Mouse (Mus musculus) heart, embryonic 15.5 days (tissue): ENCODE results near the gene Tmem269. TPM values are rescaled to one million over a fixed set of nuclear protein-coding genes. Genes with fewer than 3 reads are reported as not detected.

Experiments used
- ATAC-seq: fragments of 200-750 bp; cut with Nextera tagmentation; replicated peaks from 2 replicates; pipeline ENCODE4 v1.8.0; 2017; ENCODE audit warnings: low read depth, moderate TSS enrichment; ENCODE audit not compliant: insufficient number of reproducible peaks, insufficient read depth, low FRiP score
- H3K27ac ChIP-seq: fragments of 300-500 bp; sonication (generic); 2 replicates; pipeline ENCODE4 v1.5.1; 2015; ENCODE audit warnings: mild to moderate bottlenecking, inconsistent platforms
- H3K27me3 ChIP-seq: fragments of 300-500 bp; sonication (generic); 2 replicates; pipeline ENCODE4 v1.6.1; 2015; ENCODE audit warnings: inconsistent platforms
- H3K36me3 ChIP-seq: fragments of 300-500 bp; sonication (generic); 2 replicates; pipeline ENCODE4 v1.6.1; 2015; ENCODE audit warnings: mild to moderate bottlenecking, inconsistent platforms
- H3K4me1 ChIP-seq: fragments of 300-500 bp; sonication (generic); replicated peaks from 2 replicates; pipeline ENCODE4 v1.6.1; 2015; ENCODE audit warnings: inconsistent platforms
- H3K4me2 ChIP-seq: fragments of 300-500 bp; sonication (generic); 2 replicates; pipeline ENCODE4 v1.6.1; 2015; ENCODE audit warnings: inconsistent platforms, mild to moderate bottlenecking, moderate library complexity
- H3K4me3 ChIP-seq: fragments of 300-500 bp; sonication (generic); 2 replicates; pipeline ENCODE4 v1.5.1; 2015; ENCODE audit warnings: mild to moderate bottlenecking, inconsistent platforms
- H3K9ac ChIP-seq: fragments of 300-500 bp; sonication (generic); 2 replicates; pipeline ENCODE4 v1.6.1; 2015; ENCODE audit warnings: mild to moderate bottlenecking, inconsistent platforms
- H3K9me3 ChIP-seq: fragments of 300-500 bp; sonication (generic); replicated peaks from 2 replicates; pipeline ENCODE4 v1.6.1; 2016; ENCODE audit warnings: inconsistent platforms
- WGBS: fragments of 180-500 bp; shearing (Covaris S2); methylation state at CpG from one replicate; pipeline ENCODE4 v1.1.7; 2015; ENCODE audit warnings: mixed read lengths; 5-methylcytosine and 5-hydroxymethylcytosine counted together
- polyA plus RNA-seq: library from polyadenylated mRNA; unstranded; fragments of >200 nt; fragmentation: Nextera tagmentation; extraction: Ambion mirVana; gene quantifications from 2 replicates; pipeline ENCODE4 v1.2.1, GENCODE M21; 2015

The Tmem269 gene
- polyA plus RNA-seq, 1 experiment from 2014 or later, result 0.16 TPM

DNA sequence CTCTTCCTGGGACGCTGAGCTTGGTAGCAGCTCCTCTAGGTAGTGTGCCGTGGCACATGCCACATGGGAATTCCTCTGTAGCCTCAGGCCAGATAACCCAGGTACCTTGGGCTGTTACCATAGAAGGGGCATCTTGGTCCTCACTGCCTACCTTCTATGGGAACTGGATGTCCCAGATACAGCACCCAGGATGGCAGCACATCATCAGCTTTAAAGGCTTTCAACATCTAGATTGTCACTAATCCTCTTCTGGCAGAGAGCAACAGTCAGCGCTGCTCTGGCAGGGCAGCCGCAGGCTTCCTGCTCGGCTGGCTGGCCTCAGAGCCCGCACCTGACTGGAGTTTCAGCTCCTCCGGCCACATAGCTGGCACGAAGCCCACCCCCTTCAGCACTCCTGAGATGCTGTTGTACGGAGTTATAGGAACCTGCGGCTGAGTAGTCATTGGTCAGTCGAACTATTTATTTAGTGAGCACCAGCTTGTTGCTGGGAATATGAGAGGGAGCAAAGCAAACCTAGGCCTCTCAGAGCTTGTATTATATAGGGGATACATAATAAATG, 30.5 kb upstream of the Tmem269 start:
- Histone ChIP-seq H3K4me2 (no peak overlapping the region), H3K9ac (no peak overlapping the region), H3K9me3 (no peaks in the 10 kb centered on the region), H3K27ac (peak overlapping the region; percentile 55), H3K27me3 (no peaks in the 10 kb centered on the region), H3K36me3 (peaks cover 13% of the 10 kb centered on the region; the same call in 1 of the 2 replicates), H3K4me3 (no peak overlapping the region), H3K4me1 (peaks cover 36% of the 10 kb centered on the region)
- ATAC-seq, result no peak
- 67% methylated on average over 11 of the region's 11 CpGs for WGBS

DNA sequence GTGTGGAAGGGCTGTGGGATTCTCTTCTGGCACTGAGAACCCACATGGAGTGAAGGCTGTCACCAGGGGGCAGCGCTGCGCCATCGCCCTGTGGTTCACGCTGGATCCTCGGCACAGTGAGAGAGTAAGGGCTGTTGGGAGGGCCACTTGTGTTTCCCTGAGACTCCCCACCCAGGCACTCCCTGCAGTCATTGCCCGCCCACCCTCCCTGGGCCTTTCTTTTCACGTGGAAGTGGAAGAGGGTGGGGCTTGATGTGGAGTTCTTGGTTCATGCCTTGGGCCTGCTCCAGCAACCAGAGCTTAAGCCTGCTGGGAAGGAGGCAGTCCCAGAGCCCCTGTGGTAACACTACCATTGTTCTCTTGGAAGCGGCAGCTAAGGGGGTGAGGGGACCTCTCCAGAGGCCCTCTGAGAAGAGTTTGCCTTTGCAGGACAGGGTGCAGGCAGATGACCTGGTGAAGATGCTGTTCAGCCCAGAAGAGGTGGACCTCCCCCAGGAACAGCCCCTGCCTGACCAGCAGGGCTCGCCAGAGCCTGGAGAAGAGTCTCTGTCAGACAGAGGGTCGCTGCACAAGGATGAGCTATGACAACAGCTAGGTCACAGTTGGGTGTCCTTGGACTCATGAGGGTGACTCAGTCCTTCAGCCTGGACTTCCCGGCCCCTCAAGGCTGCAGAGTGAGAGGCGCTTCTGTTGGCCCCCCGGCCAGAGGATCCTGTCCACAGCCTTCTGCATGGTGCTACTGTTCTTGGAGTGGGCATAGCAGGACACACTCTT, 29.6 kb upstream of the Tmem269 start:
- Histone ChIP-seq H3K27ac (peak overlapping the region; percentile 55), H3K4me2 (no peak overlapping the region), H3K27me3 (no peaks in the 10 kb centered on the region), H3K9me3 (no peaks in the 10 kb centered on the region), H3K4me1 (peaks cover 36% of the 10 kb centered on the region), H3K9ac (no peak overlapping the region), H3K4me3 (no peak overlapping the region), H3K36me3 (peaks cover 13% of the 10 kb centered on the region; the same call in 1 of the 2 replicates)
- 38% methylated on average over 13 of the region's 13 CpGs for WGBS
- ATAC-seq, result peak; percentile 41

- H3K4me3 ChIP-seq, result no peak overlapping the region
- no peaks in the 10 kb centered on the region for H3K9me3 ChIP-seq
- no peak overlapping the region for H3K4me2 ChIP-seq
- peaks cover 36% of the 10 kb centered on the region for H3K4me1 ChIP-seq
- no peaks in the 10 kb centered on the region for H3K27me3 ChIP-seq
- no peak overlapping the region for H3K27ac ChIP-seq
- WGBS, result 84% methylated on average over 14 of the region's 14 CpGs
- no peak for ATAC-seq
- H3K9ac ChIP-seq, result no peak overlapping the region
- peaks cover 22% of the 10 kb centered on the region; the same call in 1 of the 2 replicates for H3K36me3 ChIP-seq
These were observed 28.7 kb upstream of the Tmem269 start for GRCm38 (mm10) chr4:119246688-119247225.

- WGBS, result 83% methylated on average over 9 of the region's 9 CpGs
- H3K4me3 ChIP-seq, result no peak overlapping the region
- ATAC-seq, result no peak
- peaks cover 29% of the 10 kb centered on the region; the same call in 1 of the 2 replicates for H3K36me3 ChIP-seq
- peaks cover 36% of the 10 kb centered on the region for H3K4me1 ChIP-seq
- no peaks in the 10 kb centered on the region for H3K27me3 ChIP-seq
- no peak overlapping the region for H3K4me2 ChIP-seq
- H3K9ac ChIP-seq, result no peak overlapping the region
- H3K9me3 ChIP-seq, result no peaks in the 10 kb centered on the region
- peak overlapping the region; percentile 64 for H3K27ac ChIP-seq
These were observed 27.9 kb upstream of the Tmem269 start for GRCm38 (mm10) chr4:119245961-119246360.

- H3K4me2 ChIP-seq, result no peak overlapping the region
- H3K9me3 ChIP-seq, result no peaks in the 10 kb centered on the region
- 32% methylated on average over 7 of the region's 7 CpGs for WGBS
- 0 out of 2 replicates have a peak, but pooled peaks have one; percentile 5 for ATAC-seq
- peak overlapping the region; percentile 64 for H3K27ac ChIP-seq
- peaks cover 36% of the 10 kb centered on the region for H3K4me1 ChIP-seq
- no peaks in the 10 kb centered on the region for H3K27me3 ChIP-seq
- no peak overlapping the region for H3K4me3 ChIP-seq
- H3K36me3 ChIP-seq, result peaks cover 33% of the 10 kb centered on the region; the same call in 1 of the 2 replicates
- H3K9ac ChIP-seq, result no peak overlapping the region
These were observed 27.5 kb upstream of the Tmem269 start for GRCm38 (mm10) chr4:119245556-119245955.

GRCm38 (mm10) chr4:119244468-119245240, 26.6 kb upstream of the Tmem269 start:
- 65% methylated on average over 22 of the region's 22 CpGs for WGBS
- no peak overlapping the region for H3K4me2 ChIP-seq
- H3K27ac ChIP-seq, result peak overlapping the region; percentile 64; the same call in 1 of the 2 replicates
- H3K4me1 ChIP-seq, result peaks cover 36% of the 10 kb centered on the region
- no peak overlapping the region for H3K4me3 ChIP-seq
- H3K36me3 ChIP-seq, result peaks cover 33% of the 10 kb centered on the region; the same call in 1 of the 2 replicates
- H3K9me3 ChIP-seq, result no peaks in the 10 kb centered on the region
- ATAC-seq, result no peak
- no peak overlapping the region for H3K9ac ChIP-seq
- H3K27me3 ChIP-seq, result no peaks in the 10 kb centered on the region

- H3K9me3 ChIP-seq, result no peaks in the 10 kb centered on the region
- H3K4me2 ChIP-seq, result no peak overlapping the region
- H3K36me3 ChIP-seq, result peaks cover 29% of the 10 kb centered on the region; the same call in 1 of the 2 replicates
- no peak overlapping the region for H3K9ac ChIP-seq
- H3K27me3 ChIP-seq, result no peaks in the 10 kb centered on the region
- H3K27ac ChIP-seq, result no peak overlapping the region
- ATAC-seq, result no peak
- WGBS, result 92% methylated on average over 12 of the region's 12 CpGs
- H3K4me1 ChIP-seq, result peaks cover 27% of the 10 kb centered on the region
- H3K4me3 ChIP-seq, result no peak overlapping the region
These were observed 24.6 kb upstream of the Tmem269 start for GRCm38 (mm10) chr4:119242571-119242970.

DNA sequence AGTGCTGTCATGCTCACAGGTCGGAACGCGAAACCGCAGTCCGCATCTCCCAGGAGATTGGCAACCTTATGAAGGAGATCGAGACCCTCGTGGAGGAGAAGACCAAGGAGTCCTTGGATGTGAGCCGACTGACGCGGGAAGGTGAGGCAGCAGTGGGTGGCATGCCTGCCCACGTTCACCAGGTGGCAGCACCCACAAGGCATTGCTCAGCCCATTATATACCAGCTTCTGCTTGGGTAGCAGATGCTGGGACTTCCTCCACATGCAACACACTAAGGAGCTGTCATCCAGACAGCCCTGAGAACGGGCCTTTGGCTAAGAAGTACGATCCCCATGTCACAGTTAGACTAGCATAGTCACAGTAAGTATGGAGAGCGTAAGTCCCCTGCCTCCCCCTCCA, 23.6 kb upstream of the Tmem269 start:
- Histone ChIP-seq H3K36me3 (peaks cover 36% of the 10 kb centered on the region), H3K9ac (no peak overlapping the region), H3K4me3 (no peak overlapping the region), H3K4me2 (no peak overlapping the region), H3K27ac (no peak overlapping the region), H3K27me3 (no peaks in the 10 kb centered on the region), H3K4me1 (peaks cover 22% of the 10 kb centered on the region), H3K9me3 (no peaks in the 10 kb centered on the region)
- WGBS, result 76% methylated on average over 14 of the region's 14 CpGs
- ATAC-seq, result no peak; the same call in 1 of the 2 replicates

GRCm38 (mm10) chr4:119239181-119239682, 21.2 kb upstream of the Tmem269 start:
- peaks cover 10% of the 10 kb centered on the region for H3K4me1 ChIP-seq
- no peaks in the 10 kb centered on the region for H3K9me3 ChIP-seq
- H3K36me3 ChIP-seq, result peaks cover 42% of the 10 kb centered on the region
- no peaks in the 10 kb centered on the region for H3K27me3 ChIP-seq
- H3K4me2 ChIP-seq, result peak overlapping the region; percentile 10; the same call in 1 of the 2 replicates
- WGBS, result 40% methylated on average over 12 of the region's 12 CpGs
- peak overlapping the region; percentile 38; the same call in 1 of the 2 replicates for H3K27ac ChIP-seq
- no peak overlapping the region; the same call in 1 of the 2 replicates for H3K9ac ChIP-seq
- ATAC-seq, result peak; percentile 51
- H3K4me3 ChIP-seq, result no peak overlapping the region

DNA sequence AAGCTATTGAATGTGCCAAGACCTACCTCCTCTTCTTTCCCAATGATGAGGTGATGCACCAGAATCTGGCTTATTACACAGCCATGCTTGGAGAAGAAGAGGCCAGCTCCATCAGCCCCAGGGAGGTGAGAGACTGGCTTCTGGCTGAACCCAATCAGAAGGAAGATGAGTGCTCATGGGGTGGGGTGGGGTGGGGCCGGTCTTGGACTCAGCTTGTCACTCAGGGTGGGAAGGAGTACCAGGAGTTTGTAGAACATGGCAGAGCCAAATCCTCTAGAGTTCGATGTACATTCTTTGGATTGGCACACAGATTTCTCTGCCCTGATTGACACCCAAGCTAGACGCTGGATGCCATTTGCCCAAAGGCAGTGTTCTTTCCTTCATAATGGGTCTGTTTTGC, 20.6 kb upstream of the Tmem269 start:
- WGBS, result 73% methylated on average over 3 of the region's 3 CpGs
- peaks cover 16% of the 10 kb centered on the region for H3K4me1 ChIP-seq
- no peak for ATAC-seq
- H3K36me3 ChIP-seq, result peaks cover 42% of the 10 kb centered on the region
- no peak overlapping the region; the same call in 1 of the 2 replicates for H3K27ac ChIP-seq
- no peaks in the 10 kb centered on the region for H3K27me3 ChIP-seq
- H3K9ac ChIP-seq, result no peak overlapping the region
- no peak overlapping the region for H3K4me2 ChIP-seq
- H3K9me3 ChIP-seq, result no peaks in the 10 kb centered on the region
- no peak overlapping the region for H3K4me3 ChIP-seq
